Mouse (Mus musculus) neural tube, embryonic 15.5 days (tissue): ENCODE results near the gene Slit3. TPM values are rescaled to one million over a fixed set of nuclear protein-coding genes. Genes with fewer than 3 reads are reported as not detected.

ENCODE experiments used
- ATAC-seq: fragments of 200-750 bp; cut with Nextera tagmentation; 2 replicates; pipeline ENCODE4 v1.8.0; 2017; ENCODE audit warnings: mild to moderate bottlenecking, moderate TSS enrichment, moderate library complexity; ENCODE audit not compliant: low FRiP score
- H3K27ac ChIP-seq: fragments of 300-500 bp; sonication (generic); replicated peaks from 2 replicates; pipeline ENCODE4 v1.5.1; 2015; ENCODE audit warnings: mild to moderate bottlenecking, inconsistent platforms
- H3K27me3 ChIP-seq: fragments of 300-500 bp; sonication (generic); replicated peaks from 2 replicates; pipeline ENCODE4 v1.6.1; 2015; ENCODE audit warnings: inconsistent platforms
- H3K36me3 ChIP-seq: fragments of 300-500 bp; sonication (generic); 2 replicates; pipeline ENCODE4 v1.6.1; 2015; ENCODE audit warnings: inconsistent platforms
- H3K4me1 ChIP-seq: fragments of 300-500 bp; sonication (generic); 2 replicates; pipeline ENCODE4 v1.6.1; 2015; ENCODE audit warnings: inconsistent platforms
- H3K4me2 ChIP-seq: fragments of 300-500 bp; sonication (generic); 2 replicates; pipeline ENCODE4 v1.6.1; 2015; ENCODE audit warnings: inconsistent platforms, mild to moderate bottlenecking, moderate library complexity
- H3K4me3 ChIP-seq: fragments of 300-500 bp; sonication (generic); replicated peaks from 2 replicates; pipeline ENCODE4 v1.5.1; 2015; ENCODE audit warnings: mild to moderate bottlenecking, inconsistent platforms
- H3K9ac ChIP-seq: fragments of 300-500 bp; sonication (generic); replicated peaks from 2 replicates; pipeline ENCODE4 v1.6.1; 2015; ENCODE audit warnings: mild to moderate bottlenecking, inconsistent platforms
- H3K9me3 ChIP-seq: fragments of 300-500 bp; sonication (generic); replicated peaks from 2 replicates; pipeline ENCODE4 v1.6.1; 2016; ENCODE audit warnings: inconsistent platforms
- WGBS: fragments of 180-500 bp; shearing (Covaris S2); methylation state at CpG from one replicate; pipeline ENCODE4 v1.1.7; 2015; ENCODE audit warnings: mixed read lengths; 5-methylcytosine and 5-hydroxymethylcytosine counted together
- polyA plus RNA-seq: library from polyadenylated mRNA; unstranded; fragments of >200 nt; fragmentation: Nextera tagmentation; extraction: Ambion mirVana; gene quantifications from 2 replicates; pipeline ENCODE4 v1.2.1, GENCODE M21; 2015

Gene Slit3
- polyA plus RNA-seq, 1 experiment from 2014 or later, result 26.2 TPM

DNA sequence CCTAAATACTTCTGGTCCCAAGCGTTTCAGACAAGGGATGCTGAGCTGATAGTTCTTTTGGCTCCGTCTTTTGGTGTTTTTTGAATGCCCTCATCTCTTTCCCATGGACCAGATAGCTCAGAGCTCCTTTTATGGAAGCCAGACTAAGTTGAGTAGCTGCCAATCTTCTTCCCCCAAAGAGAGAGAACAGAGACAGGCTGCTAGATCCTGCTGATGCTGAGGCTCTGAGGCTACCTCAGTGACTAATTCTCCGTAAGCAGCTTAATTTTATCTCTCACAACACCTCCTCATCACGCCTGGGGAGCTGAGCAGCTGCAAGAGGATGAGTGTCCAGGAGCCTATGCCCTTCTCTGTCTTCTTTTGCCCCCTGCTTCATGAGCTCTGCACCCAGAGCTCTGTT, 486.2 kb downstream of the Slit3 start:
- Histone ChIP-seq H3K9me3 (no peaks in the 10 kb centered on the region), H3K4me1 (peaks cover 23% of the 10 kb centered on the region), H3K4me3 (no peak overlapping the region), H3K9ac (no peak overlapping the region), H3K27ac (no peak overlapping the region), H3K27me3 (0 out of 2 replicates have a peak, but pooled peaks cover 3% of the 10 kb centered on the region), H3K36me3 (no peaks in the 10 kb centered on the region), H3K4me2 (no peak overlapping the region)
- 86% methylated on average over 4 of the region's 4 CpGs for WGBS
- no peak for ATAC-seq

DNA sequence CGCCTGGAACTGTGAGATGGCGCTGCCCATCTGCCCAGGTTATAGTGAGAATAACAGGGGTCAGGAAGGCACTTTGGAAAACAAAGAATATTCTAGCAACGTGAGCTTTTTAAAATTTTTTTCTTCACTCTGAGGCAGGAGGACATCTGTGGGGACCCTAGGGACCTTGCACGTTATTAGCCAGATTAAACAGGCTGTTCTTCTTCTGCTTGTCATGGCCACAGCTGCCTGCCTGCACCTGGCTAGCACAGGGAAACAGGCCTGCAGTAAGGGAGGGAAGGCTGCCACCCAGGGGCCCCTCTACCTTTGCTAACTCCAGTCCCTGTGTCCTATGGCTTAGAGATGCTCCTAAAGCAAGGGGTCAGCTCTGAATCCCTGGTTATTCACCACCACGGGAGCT, 487.8 kb downstream of the Slit3 start:
- no peak overlapping the region for H3K4me3 ChIP-seq
- H3K4me2 ChIP-seq, result no peak overlapping the region
- H3K4me1 ChIP-seq, result peaks cover 32% of the 10 kb centered on the region
- 0 out of 2 replicates have a peak overlapping the region, but pooled peaks have one; percentile 23 for H3K27ac ChIP-seq
- no peaks in the 10 kb centered on the region for H3K9me3 ChIP-seq
- no peaks in the 10 kb centered on the region for H3K36me3 ChIP-seq
- no peak for ATAC-seq
- 58% methylated on average over 5 of the region's 5 CpGs for WGBS
- 0 out of 2 replicates have a peak, but pooled peaks cover 3% of the 10 kb centered on the region for H3K27me3 ChIP-seq
- no peak overlapping the region for H3K9ac ChIP-seq

DNA sequence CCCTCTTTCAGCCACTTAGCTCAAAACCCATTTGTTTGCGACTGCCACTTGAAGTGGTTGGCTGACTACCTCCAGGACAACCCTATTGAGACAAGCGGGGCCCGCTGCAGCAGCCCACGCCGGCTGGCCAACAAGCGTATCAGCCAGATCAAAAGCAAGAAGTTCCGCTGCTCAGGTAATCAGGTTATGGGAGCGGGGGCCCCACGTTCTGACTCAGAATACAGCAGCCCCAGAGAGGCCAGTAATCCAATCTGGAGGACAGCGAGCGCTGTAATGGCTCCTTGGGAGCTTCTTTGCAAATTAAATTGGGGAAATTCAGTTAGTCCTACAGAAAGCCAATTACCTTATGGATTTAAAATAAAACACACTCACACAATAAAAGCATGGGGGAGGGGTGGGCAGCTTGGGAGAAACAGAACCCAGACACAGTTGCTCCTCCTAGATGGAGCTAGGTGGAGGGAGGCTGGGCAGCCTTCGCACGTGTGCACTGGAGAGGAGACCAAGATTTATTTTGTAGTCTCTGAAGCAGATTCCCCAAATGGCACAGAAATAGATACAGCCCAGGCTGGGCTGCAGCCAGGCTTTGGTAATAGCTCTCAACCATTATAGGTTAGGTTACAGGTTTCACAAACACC, 491.4 kb downstream of the Slit3 start:
- Histone ChIP-seq H3K4me3 (no peak overlapping the region), H3K9me3 (no peaks in the 10 kb centered on the region), H3K27me3 (peaks cover 3% of the 10 kb centered on the region; the same call in 1 of the 2 replicates), H3K4me2 (no peak overlapping the region), H3K4me1 (peaks cover 28% of the 10 kb centered on the region), H3K9ac (no peak overlapping the region), H3K36me3 (no peaks in the 10 kb centered on the region), H3K27ac (no peak overlapping the region)
- 30% methylated on average over 13 of the region's 13 CpGs for WGBS
- ATAC-seq, result peak; percentile 45; the same call in 1 of the 2 replicates

DNA sequence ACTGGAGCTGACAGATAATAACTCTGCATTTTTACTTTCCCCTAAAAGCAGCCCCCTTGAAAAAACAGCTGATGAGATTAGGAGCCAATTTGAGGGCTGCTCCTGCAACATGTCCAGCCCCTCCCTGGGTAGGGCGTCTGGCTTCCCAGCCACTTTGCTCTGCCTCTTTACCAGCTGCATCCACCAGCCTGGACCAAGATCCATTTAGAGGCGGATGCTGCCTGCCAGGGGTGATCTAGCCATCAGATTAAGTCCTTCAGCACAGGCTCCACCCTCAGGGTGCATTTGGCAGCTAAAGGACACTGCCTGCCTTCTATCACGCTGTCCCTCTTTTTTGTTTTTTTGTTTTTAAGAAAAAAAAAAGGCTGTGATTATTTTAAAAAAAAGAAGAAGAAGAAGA, 493.5 kb downstream of the Slit3 start:
- H3K9ac ChIP-seq, result no peak overlapping the region
- no peak overlapping the region for H3K4me2 ChIP-seq
- H3K4me3 ChIP-seq, result no peak overlapping the region
- 60% methylated on average over 3 of the region's 3 CpGs for WGBS
- H3K27ac ChIP-seq, result no peak overlapping the region
- ATAC-seq, result no peak
- no peaks in the 10 kb centered on the region for H3K36me3 ChIP-seq
- H3K4me1 ChIP-seq, result peaks cover 31% of the 10 kb centered on the region
- no peaks in the 10 kb centered on the region for H3K9me3 ChIP-seq
- peaks cover 3% of the 10 kb centered on the region for H3K27me3 ChIP-seq

DNA sequence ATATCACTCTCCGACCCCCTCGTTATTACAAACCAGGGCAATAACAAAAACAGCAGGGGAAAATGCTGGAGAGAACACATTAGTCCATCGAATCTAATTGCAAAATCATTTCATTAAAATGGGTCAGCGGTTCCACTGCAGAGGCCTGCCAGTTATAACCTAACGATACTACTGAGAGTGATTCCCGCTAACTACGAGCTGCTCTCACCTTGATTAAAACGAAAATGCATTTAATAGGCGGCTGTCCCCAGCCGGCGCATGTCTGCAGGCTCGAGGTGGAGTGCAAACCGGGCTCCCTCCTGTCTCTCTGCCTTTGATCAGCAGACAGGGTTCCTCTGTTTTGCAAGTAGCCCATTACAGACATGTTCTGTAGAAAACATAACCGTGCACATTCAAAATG, 498.4 kb downstream of the Slit3 start:
- ATAC-seq, result peak; percentile 50
- H3K27ac ChIP-seq, result no peak overlapping the region
- H3K9ac ChIP-seq, result no peak overlapping the region
- H3K4me1 ChIP-seq, result peaks cover 15% of the 10 kb centered on the region
- no peaks in the 10 kb centered on the region for H3K36me3 ChIP-seq
- no peaks in the 10 kb centered on the region for H3K9me3 ChIP-seq
- 37% methylated on average over 14 of the region's 14 CpGs for WGBS
- no peak overlapping the region for H3K4me3 ChIP-seq
- H3K27me3 ChIP-seq, result no peaks in the 10 kb centered on the region; the same call in none of the 2 replicates
- no peak overlapping the region for H3K4me2 ChIP-seq

DNA sequence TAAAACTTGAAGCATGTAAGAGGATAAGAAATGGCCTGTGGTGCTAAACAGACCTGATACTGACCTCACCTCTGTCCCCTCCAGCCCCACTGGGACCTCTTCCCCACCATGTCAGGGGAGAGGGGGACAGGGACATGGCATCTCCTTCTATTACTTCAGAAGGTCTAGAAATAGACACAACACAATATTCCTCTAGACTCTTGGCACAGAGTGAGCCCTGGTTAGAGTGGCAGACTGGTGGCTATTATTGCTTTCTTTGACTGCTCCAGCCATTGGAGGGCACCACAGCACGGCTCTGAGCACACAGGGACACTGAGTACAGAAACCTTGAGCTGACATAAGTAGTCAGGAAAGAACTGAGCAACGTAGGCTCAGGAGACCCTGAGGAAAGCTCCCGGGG, 501.7 kb downstream of the Slit3 start:
- Histone ChIP-seq H3K9ac (no peak overlapping the region), H3K27ac (no peak overlapping the region), H3K36me3 (no peaks in the 10 kb centered on the region), H3K27me3 (no peaks in the 10 kb centered on the region; the same call in none of the 2 replicates), H3K4me3 (no peak overlapping the region), H3K4me1 (peaks cover 22% of the 10 kb centered on the region), H3K4me2 (no peak overlapping the region), H3K9me3 (no peaks in the 10 kb centered on the region)
- 88% methylated on average over 3 of the region's 3 CpGs for WGBS
- ATAC-seq, result no peak

DNA sequence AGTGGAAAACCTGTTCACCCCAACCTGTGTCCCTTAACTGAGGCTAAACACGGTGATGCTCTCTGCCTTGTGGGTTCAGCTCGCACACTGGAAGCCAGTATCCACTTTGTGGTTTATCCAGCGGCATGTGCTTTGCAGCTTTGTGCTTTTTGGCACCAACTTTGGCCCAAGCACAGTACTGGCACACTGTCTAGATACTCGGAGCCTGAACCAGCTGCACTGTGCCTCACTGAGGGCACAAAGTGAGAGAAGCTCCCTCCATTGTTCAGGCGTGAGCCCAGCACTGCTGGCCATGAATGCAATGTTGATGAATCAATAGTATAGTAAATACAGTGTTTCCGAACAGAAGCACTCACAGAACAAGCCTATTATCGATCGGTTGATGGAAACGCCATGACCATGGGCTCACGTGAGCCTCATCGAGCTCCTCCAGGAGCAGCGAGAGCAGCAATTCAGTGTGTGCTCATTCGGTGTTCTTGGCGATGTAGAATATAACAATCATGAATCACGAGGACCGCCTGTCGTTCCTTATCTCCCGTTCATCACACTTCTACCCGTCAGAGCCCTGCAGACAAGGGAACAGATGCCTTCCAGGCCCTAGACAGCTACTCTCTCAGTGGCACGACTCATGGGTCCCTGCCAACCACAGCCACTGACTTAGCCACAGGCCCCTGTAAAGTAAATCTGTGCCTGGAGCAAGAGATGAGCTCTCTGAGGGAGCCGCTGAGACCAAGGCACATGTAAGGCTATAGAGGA, 503.7 kb downstream of the Slit3 start:
- no peak overlapping the region for H3K4me2 ChIP-seq
- no peak overlapping the region for H3K4me3 ChIP-seq
- peaks cover 9% of the 10 kb centered on the region for H3K4me1 ChIP-seq
- 0 out of 2 replicates have a peak overlapping the region, but pooled peaks have one; percentile 14 for H3K27ac ChIP-seq
- WGBS, result 64% methylated on average over 21 of the region's 21 CpGs
- no peaks in the 10 kb centered on the region for H3K9me3 ChIP-seq
- no peaks in the 10 kb centered on the region; the same call in 1 of the 2 replicates for H3K27me3 ChIP-seq
- no peaks in the 10 kb centered on the region for H3K36me3 ChIP-seq
- peak; percentile 28; the same call in 1 of the 2 replicates for ATAC-seq
- no peak overlapping the region for H3K9ac ChIP-seq

DNA sequence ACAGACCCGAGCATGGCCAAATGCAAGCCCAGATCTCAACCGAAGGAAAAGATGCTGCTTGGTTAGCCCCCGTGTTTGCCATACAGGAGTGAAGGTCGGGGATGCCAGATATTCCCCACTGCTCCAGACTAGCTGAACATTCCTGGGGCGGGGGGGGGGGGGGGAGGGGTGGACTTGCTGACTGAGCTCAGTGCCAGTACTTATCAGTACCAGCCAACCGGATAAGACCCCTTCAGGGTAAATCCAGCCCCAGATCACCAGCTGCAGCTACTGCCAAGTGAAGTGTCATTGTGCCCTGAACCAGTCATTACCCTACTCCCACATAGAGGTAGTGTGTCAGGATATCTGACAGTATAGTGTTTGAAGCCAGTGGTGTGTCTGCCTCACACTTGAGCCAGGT, 504.6 kb downstream of the Slit3 start:
- Histone ChIP-seq H3K9ac (no peak overlapping the region), H3K4me3 (no peak overlapping the region), H3K27me3 (no peaks in the 10 kb centered on the region), H3K27ac (no peak overlapping the region), H3K4me1 (peaks cover 9% of the 10 kb centered on the region; the same call in 1 of the 2 replicates), H3K4me2 (no peak overlapping the region), H3K9me3 (no peaks in the 10 kb centered on the region), H3K36me3 (peaks cover 6% of the 10 kb centered on the region; the same call in 1 of the 2 replicates)
- WGBS, result 77% methylated on average over 6 of the region's 6 CpGs
- ATAC-seq, result no peak

DNA sequence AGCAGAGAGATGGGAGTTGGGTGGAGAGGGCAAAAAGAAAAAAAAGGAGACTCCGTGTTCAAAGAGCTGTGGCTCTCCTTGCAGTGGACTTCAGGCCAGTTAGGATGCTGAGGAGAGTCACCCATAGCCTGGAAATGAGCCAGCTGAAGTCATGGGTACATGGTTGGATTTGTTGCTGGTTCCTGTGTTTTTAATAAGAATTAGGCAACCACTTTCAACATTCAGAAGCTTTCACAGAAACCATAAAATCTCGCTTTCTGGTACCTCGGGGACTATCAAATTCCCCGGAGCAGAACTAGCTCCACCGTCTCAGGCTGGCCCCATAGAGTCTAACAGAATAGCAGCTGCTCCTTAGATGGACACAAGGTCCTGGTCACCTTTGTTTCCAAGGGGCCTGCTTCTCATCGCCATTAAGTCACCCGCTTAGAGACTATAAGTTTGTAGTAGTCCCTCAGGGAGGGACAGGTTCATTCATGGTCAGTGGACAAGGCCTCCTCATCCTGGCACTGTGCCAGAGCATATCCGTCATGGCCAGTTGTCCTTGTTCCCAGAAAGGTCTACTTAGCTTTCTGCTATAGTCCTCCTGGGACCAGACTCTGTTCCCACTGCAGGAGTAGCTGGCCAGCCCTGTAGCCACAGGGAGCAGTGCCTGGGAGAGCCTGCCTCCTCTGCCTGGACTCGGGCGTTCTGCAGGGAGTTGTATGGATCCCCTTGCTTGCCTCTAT, 505.3 kb downstream of the Slit3 start:
- no peaks in the 10 kb centered on the region for H3K27me3 ChIP-seq
- no peak for ATAC-seq
- H3K4me1 ChIP-seq, result peaks cover 9% of the 10 kb centered on the region; the same call in 1 of the 2 replicates
- no peaks in the 10 kb centered on the region for H3K9me3 ChIP-seq
- peaks cover 6% of the 10 kb centered on the region; the same call in 1 of the 2 replicates for H3K36me3 ChIP-seq
- H3K27ac ChIP-seq, result no peak overlapping the region
- 68% methylated on average over 10 of the region's 10 CpGs for WGBS
- H3K9ac ChIP-seq, result no peak overlapping the region
- no peak overlapping the region for H3K4me2 ChIP-seq
- H3K4me3 ChIP-seq, result no peak overlapping the region

DNA sequence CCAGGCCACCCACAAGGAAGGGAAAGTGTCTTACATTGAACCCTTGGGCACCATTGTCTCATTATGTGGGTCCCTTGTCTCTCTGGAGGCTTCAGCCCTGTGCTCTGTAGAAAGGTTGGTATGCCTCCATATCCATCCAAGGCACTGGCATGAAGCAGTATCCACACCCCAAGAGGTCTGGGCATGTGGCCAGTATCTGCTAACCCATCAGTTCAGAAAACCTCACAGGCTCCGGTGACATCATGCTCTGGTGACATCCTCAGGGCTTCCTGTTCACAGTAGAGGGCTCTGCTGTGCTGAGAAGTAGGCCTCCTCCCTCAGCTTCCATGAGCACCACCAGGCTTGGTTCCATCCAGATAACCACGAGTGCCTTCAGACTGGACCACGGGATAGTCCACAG, 506.8 kb downstream of the Slit3 start:
- ATAC-seq, result no peak
- Histone ChIP-seq H3K27ac (no peak overlapping the region), H3K27me3 (no peaks in the 10 kb centered on the region), H3K9me3 (no peaks in the 10 kb centered on the region), H3K9ac (no peak overlapping the region), H3K4me2 (no peak overlapping the region), H3K36me3 (peaks cover 6% of the 10 kb centered on the region; the same call in 1 of the 2 replicates), H3K4me3 (no peak overlapping the region), H3K4me1 (peaks cover 9% of the 10 kb centered on the region; the same call in 1 of the 2 replicates)
- WGBS, result 88% methylated on average over 3 of the region's 3 CpGs

DNA sequence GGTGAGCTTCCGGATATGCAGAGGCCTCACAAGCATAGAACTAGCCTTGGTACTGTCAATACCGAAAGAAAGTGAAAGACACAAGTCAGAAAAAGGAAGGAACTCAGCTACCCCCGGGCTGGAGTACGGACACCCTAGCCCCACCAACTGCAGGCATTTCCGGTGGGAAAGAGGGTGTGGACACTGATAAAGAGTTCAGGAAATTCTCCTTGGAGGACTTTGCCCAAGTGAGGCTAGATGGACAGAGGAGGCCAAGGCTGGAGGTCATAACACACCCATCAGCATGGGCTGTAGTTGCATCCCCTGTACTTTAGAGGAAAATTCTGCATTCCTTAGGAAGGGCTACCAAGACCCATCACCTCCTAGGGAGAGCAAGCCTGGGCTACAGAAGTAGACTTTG, 511.2 kb downstream of the Slit3 start:
- no peaks in the 10 kb centered on the region for H3K4me1 ChIP-seq
- H3K4me2 ChIP-seq, result no peak overlapping the region
- H3K9me3 ChIP-seq, result no peaks in the 10 kb centered on the region
- no peak overlapping the region for H3K27ac ChIP-seq
- 87% methylated on average over 5 of the region's 5 CpGs for WGBS
- ATAC-seq, result no peak
- H3K4me3 ChIP-seq, result no peak overlapping the region
- peaks cover 6% of the 10 kb centered on the region; the same call in 1 of the 2 replicates for H3K36me3 ChIP-seq
- no peak overlapping the region for H3K9ac ChIP-seq
- no peaks in the 10 kb centered on the region for H3K27me3 ChIP-seq
